Mouse (Mus musculus): ENCODE measurements around the gene Plekhg4.

Gene Plekhg4

DNA sequence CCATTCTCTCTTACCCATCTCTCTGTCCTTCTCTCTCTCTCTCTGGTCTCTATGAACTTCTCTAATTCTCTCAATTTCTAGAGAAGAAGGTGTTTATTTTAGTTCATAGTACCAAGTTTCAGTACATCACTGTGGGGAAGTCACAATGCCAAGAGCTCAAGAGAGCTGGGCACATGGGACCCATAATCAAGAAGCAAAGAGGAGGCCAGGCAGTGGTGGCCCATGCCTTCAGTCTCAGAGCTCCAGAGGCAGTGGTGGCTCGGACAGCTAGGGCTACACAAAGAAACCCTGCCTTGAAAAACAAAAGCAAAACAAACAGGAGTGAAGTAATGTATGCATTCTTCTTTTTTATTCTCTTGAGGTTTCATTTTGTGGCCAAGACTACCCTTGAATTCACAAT lies 31.4 kb downstream of the Plekhg4 start:
- no peak for DNase-seq

DNA sequence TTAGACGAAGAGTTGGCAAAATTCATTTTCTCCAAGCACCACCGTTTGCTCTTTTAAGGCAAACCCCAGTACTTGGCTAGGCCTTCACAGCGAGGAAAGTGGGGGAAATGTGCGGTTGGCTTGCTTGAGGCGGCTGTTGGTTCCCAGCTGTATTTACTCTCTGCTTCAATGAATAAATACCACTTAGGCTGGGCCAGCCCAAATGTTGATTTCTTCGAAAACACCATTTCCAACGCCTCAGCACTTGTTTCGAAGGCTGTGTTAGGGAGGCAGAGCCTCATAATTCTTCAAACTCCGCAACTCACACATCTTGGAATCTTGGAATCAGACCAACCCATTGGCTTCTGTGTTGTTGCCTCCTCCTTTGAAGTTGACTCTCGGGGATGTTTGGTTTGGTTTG lies 33.3 kb downstream of the Plekhg4 start:
- peak; percentile 15 to 42 for DNase-seq

DNA sequence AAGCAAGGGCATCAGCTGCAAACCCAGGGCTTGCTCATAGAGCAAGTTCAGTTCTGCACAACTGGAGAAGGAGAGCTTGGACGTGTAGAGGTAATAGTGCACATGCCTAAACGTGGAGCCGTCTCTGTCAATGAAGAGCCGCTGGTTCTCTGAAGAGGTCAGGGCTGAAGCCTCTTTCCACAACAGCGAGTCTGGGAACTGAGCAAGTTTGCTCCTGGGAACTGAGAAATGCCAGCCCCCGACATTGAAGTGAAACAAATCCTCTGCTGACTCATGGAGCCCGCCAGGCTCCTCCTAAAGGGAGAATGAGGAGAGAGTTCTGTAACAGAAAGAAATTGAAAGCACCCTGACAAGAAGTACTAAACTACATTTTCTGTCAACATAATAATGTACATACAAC lies 35.3 kb downstream of the Plekhg4 start:
- DNase-seq: no peak

DNA sequence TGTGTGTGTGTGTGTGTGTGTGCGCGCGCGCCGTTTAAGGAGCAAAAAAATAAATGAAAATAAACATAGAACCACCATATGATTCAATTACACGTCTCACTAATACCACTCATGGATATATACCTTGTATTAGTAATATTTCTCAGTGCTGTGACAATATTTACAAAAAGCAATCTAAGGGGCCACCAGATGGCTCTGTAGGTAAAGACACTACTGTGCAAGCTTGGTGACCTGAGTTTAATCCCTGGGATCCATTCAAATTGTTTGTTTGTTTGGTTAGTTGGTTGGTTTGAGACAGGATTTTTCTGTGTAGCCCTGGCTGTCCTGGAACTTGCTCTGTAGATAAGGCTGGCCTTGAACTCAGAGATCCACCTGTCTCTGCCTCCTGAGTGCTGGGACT lies 36.9 kb downstream of the Plekhg4 start:
- no peak for DNase-seq

DNA sequence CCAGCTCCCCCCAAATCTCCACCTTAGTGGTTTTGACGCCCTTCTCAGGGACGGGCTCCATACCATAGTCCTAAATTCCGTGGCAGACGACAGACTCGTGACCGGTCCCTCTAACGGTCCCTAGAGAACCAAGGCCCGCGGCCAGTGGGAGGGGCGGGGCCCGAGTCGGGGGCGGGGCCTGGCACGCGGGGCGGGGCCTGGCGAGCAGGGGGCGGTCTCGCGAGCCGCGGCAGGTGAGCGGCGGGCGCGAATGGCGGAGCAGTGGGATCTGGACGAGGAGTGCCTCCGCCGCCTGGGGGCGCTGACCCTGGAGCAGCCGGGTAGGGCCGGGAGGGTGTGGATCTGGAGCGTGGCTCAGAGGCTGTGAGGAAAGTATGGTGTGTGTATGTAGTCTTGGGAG lies 40.3 kb downstream of the Plekhg4 start, which contains the start of the genes Kctd19 and Lrrc36:
Gene Kctd19 (minus strand): TSS at position 112 of the 400 bp plus-strand sequence.
Gene Lrrc36 (plus strand): TSS at position 181 of the 400 bp plus-strand sequence.
- peak; percentile 65 to 82 for DNase-seq

DNA sequence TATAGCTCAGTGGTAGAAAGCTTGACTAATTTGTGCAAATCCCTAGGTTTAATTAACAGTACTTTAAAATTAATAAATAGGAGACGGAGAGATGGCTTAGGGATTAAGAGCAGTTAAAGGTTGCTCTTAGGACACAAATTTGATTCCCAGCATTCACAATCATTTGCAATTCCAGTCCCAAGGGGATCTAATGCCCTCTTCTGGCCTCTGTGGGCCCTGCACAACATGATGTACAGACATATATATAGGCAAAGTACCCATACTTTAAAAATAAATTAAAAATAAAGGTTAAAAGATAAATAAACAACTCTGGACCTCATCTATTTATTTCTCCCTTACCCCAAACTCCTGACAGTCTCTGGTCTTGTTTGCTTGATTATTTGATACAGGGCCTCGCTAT lies 45.9 kb downstream of the Plekhg4 start:
- DNase-seq: no peak

DNA sequence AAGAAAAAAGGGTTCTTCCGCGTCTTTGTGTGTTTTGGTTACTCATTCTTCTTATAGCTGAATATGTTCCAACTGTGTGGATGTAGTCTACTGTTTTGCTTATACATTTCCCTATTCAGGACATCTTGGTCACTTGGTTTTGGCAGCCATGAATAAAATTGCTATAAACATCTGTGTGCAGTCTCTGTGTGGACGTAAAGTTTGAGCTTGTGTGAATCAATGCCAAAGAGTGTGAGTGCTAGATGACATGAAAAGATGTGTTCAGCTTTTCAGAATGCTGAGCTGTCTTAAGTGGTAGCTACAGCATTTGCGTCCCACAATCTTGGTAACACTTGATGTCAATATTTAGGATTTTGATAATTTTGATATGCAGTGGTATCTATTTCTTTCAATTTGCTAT lies 46.7 kb downstream of the Plekhg4 start:
- DNase-seq: no peak

DNA sequence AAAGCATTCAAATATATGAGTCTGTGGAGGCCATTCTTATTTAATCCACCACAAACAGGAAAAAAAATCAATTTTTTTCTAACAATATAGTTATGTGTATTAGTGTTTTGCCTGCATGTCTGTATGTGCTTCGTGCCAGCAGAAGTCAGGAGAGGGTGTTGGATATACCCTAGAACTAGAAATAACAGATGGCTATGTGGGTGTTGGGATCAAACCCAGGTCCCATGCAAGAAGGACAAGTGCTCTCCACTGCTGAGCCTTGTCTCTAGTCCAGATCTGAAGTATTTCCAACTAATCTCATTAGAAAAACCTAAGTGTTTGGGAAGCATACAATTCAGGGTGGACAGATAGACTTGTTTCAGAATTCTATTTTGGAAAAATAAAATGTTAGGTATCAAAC lies 48.9 kb downstream of the Plekhg4 start:
- no peak for DNase-seq

DNA sequence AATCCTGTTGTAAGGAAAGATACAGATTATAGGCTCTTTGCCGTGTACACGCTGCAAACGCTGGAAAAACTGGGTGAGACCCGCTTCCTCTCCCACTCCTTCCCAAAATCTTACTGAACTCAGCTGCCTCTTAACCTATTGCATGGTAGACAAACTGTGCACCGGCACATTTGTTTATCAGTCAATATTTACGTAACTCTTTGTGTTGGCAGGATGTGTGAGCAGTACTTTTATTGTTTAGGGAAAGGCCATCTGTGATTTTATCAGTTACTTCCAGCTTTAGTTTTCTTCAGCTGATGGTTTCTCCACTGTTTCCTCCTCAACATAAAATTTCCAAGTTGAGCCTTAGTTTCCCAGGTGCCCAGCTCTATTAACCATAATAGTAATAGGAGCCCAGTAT lies 53.8 kb downstream of the Plekhg4 start:
- DNase-seq: peak in 1 of 2 experiments; percentile 24

DNA sequence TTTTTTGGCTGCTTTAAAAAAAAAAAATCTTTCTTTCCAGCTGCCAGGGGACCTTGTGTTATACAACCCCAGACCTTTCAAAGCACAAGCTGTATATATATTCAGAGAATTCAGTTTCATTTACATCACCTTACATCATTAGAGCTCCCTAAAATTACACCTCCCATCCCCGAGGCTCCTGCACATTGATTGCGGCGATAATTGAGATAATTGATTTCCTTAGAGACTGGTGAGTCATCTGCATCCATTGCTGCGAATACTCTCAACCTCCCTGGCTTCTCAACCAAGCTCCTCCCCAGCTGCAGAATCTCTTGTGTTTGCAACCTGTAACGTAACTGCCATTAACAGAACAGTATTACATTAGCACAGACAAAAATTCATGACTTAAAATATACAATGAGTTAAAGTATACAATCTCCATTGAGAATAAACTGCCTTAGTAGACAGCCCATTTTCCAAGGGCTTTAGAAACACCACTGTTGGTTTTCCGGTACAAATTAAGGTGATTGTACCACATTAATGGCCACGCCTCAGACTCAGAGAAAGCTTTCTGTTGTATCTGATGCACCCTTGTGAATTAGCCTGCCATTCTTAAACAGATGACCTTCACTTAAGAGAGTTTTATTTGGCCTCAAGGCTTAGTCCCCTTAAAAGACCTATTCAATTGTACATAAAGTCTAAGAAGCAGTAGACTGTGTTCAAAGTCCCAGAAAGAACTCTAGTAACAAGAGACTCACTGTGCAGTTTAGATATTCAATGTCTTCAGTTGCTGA lies 58.9 kb downstream of the Plekhg4 start:
- no peak for DNase-seq
